Mouse (Mus musculus): ENCODE measurements around the gene Lnpk.

Gene Lnpk

DNA sequence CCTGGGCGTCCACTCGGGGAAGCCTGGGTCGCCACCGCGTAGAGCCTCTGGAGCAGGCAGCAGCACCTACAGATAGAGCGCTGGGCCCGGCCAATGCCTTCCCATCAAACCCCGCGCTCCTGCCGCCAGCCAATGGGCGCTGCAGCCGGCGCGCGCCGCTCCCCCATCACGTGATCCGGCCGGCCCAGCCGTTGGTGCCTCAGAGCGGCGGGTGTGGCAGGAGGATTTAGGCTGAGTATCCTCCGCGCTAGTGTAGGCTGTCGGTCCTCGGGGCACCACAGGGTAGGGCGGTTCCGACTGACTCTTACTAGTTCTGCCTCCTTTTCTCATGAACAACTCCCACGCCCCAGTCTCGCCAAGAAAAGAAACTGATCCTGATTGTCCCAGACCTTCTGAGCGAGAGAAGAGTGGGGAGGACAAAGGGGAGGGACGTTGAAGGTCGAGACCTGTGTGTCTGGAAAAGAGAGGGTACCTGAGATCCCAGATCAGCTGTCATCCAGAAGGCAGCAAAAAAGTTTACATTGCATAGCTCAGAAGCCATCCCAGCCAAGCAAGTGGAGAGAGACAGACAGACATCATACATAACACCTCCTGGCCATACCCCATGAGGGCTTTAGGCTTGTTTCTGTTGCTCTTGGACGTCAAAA lies at the start of gene Lnpk:
Gene Lnpk, minus strand, starts transcription at position 593 of the 647 bp plus-strand sequence.
- peak; percentile 69 to 92 for DNase-seq (ENCODE audit: low spot score in 2 of 2)

DNA sequence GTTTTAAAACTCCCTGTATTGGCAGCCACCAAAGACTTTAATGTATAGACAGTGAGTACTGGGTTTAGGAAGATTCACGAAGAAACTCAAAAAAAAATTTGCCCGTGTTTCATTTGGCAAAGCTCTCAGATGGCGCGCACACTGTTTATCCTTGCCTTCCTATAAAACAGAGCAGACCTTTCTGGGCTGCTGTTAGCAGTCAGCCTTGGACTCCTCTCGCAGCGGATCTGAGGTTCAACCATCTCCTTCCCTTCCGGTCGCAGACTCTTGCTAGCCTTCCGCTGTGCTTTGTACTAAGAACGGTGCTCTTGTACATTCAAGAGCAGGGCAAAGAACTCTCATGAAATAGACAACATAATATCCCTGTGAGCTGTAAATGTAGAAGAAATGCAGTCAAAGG lies 41.1 kb upstream of the Lnpk start:
- no peak for DNase-seq (ENCODE audit: low spot score in 2 of 2)

DNA sequence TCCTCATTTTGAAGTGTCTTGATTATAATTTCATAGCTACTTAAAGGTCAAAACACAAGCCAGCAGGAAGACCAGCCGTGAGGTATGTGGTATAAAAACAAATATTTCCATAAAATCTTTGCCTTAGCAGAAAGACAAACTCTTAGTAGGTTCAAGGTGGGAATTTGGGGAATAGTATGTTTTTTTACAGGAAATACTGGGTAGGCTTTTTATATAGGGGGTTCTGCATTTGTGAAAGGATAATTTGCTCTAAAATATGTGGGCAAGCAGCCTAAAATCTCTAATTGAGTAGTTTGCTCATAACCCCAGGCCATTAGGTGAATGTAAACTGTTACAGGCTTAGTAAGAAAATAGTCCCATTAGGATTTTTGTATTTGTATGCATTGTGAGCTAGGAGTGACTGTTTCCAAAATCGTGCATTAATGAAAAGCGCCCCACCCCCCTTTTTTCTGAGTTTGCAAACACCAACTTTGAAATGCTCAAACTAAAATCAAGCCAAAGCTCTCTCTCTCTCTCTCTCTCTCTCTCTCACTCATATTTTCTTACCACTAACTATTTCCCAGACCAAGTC lies 40.5 kb upstream of the Lnpk start:
- DNase-seq (ENCODE audit: low spot score in 2 of 2), result no peak

DNA sequence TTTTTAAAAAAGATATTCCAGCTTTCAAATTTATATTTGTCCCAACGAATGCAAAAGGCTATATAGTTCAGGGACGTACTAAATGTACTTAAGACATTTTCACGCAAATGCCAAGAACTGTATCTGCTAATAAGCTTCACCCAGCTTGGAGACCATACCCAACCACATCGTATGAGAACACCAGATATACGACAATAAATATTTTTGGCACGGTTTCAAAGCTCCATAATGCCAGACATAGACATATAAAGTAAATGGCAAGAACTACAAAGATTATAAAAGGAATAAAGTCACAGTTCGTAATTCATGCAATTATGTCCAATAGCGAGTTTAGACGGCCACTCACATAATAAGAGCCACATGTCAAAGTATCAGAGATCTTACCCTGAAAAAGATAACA lies 38.5 kb upstream of the Lnpk start:
- no peak for DNase-seq (ENCODE audit: low spot score in 2 of 2)

DNA sequence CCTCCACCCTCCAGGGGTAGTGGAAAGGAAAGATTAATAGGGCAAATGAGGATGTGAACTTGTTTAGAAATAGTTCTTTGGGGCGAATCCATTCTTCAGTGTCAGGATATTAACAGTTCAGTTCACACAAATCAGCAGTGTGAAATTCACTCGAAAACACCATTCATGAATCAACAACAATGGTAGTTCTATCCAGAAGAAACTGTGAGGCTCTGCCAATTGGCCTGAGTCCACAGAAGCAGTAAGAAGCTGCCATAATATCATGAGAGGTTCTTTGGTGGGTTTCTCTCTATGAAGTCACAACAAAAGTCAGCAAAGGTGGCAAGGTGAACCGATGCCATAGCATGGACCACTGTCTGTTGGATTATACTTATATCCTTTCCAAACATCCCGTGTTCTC lies 32.2 kb upstream of the Lnpk start:
- DNase-seq (ENCODE audit: low spot score in 2 of 2), result no peak

DNA sequence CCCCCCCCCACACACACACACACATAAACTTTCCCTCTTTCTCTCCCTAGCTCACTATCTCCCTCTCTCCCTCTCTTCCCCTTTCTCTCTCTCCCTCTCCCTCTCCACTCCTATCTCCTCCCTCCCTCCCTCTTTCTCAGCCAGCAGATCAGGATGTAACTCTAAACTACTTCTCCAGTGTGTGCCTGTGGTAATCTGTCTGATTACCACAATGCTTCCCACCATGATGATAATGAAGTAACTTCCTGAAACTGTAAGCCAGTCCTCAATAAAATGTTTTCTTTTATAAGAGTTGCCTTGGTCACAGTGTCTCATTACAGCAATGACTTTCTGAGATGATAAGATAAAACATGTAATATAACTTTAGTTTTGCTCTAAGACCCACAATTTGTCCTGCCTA lies 30.1 kb upstream of the Lnpk start:
- DNase-seq (ENCODE audit: low spot score in 2 of 2), result no peak

DNA sequence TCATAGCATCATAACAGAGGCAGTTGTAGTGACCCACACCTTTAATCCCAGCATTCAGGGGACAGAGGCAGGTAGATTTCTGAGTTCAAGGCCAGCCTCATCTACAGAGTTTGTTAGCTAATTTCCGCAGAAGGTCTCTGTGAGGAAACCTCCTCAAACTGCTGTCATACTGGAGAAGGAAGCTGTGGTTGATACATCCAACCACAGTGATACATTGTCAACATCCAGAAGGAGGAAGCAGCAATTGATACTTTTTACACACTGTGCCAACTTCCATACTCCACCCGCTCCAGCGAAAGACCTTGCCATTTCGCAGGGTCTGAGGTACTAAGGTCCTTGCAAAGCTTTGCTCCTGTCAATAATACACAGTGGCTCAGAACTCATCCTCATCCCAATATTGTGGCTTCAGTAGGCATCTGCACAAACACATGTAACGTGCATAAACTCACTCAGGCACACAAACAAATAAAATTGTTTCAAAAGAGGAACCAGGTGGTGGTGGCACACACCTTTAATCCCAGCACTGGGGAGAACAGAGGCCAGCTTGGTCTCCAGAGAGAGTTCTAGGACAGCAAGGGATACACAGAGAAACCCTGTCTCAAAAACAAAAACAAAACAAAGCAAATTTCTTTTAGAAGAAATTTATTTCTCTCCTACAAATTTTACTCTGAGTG lies 27.0 kb upstream of the Lnpk start:
- DNase-seq (ENCODE audit: low spot score in 2 of 2), result no peak

DNA sequence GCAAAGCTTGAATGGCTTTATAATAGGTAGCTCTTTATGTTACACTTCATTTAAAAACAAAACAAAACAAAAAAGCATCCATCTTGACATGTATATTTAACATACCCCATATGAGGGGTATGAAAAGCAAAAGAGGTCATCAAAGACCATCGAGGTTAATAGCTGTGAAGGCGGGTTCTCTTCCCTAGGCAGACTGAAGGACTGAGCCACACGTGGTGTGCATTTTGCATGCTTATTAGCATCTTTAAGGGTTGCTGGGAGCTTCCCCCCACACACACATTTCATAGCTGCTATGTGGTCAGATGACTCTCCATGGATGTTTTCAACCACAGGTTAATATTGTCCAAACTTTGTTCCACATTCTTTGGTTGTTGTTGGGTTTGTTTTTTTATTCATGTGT lies 24.8 kb upstream of the Lnpk start:
- DNase-seq (ENCODE audit: low spot score in 2 of 2), result no peak

DNA sequence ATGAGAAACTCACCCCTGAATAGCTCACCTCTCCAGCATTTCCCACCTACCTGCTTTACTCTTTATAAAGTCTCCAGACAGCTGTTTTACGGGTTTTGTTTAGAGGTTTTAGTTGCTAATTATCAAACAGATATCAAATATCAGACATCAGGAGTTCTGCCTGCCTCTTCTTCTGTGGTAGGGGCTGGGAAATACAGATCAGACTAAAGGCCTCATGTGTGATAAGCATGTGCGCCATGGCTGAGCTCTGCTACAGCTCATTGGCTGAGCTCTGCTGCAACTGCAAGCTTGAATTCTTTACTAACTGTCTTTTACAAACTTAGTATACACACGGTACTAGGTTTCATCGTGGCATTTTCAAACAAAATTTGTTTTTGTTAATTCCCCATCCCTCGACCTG lies 23.2 kb upstream of the Lnpk start:
- DNase-seq (ENCODE audit: low spot score in 2 of 2), result no peak

DNA sequence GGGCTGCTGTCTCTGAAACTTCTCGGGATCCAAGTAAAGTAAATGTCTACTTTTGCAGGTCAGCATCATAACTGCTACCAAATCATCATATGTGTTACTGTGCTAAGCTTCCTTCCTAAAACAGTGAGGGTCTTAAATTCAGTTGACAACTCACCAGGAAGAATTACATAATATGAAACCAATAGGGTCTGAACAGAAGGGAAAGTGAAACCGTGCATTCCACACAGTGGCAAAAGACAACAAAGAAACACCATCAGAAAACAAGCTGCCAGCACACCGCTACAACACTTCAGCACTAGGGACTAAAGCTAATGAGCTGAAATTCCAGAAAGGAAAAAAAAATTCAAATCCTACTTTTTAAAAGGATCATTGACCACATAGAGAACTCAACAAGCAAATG lies 17.9 kb upstream of the Lnpk start:
- DNase-seq (ENCODE audit: low spot score in 2 of 2), result no peak

DNA sequence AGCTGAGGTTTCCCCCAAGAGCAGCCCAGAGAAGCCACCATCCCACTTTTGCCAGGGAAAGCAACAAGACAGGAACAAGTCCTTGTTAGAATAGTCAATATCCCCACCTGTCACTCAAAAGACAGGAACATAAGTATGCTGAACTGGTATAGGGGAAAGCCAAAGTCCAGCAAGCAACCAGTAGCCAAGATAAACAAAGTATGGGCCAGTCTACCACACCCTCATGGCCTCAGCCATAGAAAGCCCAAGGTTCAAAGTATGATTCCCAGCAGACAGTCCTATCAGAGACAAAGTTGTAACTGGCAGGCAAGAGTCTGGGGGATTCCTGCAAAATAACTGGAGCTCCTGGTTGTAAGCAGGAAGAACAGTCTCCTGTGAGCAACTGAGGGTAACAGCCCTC lies 16.9 kb upstream of the Lnpk start:
- DNase-seq (ENCODE audit: low spot score in 2 of 2), result no peak

DNA sequence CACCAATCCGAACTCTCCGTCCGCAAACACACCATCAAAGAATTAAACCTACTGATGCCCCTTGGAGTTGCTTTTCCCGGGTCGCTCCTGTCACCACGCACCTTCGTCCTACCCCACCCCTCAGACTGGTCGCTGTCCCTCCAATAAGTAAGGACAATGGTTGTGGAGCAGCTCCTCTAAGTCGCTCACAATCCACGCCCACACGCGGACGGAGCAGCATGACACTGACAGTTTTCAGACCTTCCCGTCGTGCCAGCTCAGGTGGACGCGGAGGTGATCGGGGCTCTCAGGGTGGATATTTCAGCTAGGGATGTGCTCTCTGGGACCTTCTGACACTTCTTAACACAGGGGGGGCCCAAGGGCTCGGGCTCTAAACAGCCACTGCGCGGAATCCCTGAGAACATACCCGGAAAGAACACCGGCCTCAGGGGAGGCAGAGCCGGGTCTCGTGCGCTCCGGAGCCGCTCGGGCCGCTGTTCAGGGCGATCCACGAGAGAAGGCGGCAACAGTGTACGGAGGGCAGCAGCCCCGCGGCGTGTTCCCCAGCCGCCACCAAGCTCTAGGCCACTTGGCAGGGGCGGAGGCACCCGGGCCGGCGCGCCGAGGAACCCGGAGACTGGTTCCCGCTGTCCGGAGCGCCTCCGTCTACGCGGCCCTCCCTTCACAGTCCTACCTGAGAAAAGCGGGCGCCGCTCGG lies 941 bp downstream of the Lnpk start:
- DNase-seq (ENCODE audit: low spot score in 2 of 2), result peak; percentile 4 to 19

DNA sequence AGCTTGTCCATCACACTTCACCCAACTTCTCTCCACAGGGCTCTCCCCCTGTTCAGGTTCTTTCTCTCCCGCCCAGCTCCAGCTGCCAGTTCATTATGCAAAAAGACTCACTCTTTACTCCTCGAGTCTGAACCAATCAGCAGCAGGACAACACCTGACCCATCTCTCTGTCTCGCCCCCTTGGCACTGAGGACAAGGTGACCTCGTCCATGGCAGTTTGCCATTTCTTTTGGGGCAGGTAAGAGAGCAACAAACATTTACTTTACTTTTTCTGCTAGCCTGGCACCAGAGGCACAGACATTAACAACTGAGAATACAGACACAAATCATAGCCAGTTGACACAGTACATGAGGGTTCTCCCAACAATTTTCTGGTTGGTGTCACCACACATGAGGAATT lies 8.8 kb downstream of the Lnpk start:
- no peak for DNase-seq (ENCODE audit: low spot score in 2 of 2)

DNA sequence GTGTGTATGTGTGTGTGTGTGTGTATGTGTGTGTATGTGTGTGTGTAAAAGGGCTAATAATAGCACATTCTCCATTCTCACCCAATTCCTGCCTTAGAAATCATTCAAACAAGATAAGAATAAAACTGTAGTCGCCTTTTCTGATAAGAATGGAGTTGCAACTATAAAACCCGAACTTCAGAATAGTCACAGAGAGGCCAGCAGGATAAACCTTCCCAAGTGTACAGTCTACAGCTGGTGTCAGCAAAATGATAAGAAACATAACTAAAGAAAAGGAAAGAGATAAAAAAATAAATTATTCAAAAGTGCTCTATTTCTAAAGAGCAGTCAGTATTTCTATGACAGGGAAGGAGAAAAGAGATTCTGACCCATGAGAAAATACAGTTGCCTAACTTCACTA lies 19.4 kb downstream of the Lnpk start:
- DNase-seq (ENCODE audit: low spot score in 2 of 2), result no peak

DNA sequence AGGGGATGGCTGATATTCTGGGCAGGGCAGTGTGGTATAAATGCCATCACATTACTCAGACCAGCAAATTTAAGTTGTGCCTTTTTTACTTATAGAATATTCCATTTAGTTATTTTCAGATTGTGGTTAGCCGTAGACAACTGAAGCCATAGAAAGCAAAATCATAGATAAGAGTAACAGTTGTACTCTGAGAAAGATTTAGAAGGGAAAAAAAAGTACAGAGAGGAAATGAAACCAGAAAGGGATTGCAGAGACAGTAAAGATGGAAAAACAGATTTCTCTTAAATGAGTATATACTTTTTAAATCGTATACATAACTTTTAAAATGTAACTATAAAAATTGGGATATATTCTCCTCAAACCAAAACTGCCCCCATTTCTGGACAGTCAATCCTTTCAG lies 20.1 kb downstream of the Lnpk start:
- DNase-seq (ENCODE audit: low spot score in 2 of 2), result no peak

DNA sequence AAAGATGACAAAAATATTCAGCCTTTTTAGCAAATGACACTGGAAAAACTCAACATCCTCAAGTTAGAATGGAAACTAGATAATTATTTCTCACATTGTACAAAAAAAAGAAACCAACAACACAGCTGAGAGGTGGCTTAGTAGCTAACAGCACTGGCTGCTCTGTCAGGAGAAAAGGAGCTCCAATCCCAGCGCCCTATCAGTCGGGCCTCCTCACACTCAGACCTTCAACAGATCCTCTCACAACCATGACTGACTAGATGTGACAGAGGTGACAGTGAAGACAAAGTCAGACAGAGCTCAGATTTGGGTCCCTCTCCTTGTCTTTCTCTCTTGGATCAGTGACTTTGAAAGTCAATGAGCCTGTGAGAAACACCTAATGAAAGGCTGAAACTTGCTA lies 21.8 kb downstream of the Lnpk start:
- DNase-seq (ENCODE audit: low spot score in 2 of 2), result no peak

DNA sequence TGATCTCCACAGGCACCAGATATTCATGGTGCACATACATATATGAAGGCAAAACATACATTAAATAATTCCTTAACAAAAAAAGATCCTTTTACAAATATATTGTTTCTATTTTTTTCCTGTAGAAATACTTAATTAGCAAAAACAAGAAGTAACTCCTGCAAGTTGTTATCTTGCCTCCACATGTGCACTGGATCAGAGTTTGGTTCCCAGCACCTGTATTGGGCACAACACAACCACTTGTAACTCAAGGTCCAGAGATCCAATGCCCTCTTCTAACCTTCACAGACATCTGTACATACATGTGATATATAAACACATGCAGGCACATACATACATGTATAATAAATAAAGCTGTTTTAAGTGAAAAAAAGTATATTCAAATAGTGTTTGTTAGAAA lies 27.3 kb downstream of the Lnpk start:
- DNase-seq (ENCODE audit: low spot score in 2 of 2), result no peak

DNA sequence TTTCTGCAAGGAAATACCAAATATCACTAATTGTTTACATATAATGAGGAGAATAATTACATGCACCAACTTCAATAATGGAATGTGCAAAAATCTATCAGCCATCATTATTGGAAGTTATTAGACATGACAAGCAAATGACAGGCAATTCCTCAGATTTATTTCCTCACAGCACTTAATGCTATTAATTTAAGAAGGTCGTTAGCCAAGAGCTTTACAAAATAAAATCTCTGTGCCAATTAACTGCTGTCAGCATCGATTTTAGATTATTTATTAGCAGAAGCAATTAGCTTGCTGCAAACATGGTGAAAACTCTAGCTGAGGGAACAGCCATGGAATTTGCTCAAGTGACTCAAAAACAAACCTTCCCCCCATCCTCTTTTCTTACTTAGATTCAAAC lies 30.9 kb downstream of the Lnpk start:
- no peak for DNase-seq (ENCODE audit: low spot score in 2 of 2)

DNA sequence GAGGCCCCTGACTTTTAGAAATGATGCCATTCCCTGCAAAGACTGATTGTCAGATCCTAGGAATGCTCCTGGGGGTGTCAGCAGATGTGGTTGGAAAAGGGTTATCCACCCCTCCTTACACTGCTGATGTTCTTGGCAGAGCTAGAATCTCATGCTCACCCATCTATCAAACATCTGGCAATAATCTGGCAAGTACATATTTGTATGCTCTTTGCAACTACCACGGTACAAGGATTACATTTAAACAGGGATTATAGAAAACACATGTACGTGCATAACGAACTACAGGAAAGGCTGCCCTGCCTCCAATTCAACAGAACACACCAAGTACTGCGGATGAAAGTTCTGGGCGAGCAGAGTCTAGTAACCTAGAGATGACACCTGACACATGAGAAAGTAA lies 70.9 kb downstream of the Lnpk start:
- no peak for DNase-seq (ENCODE audit: low spot score in 2 of 2)

DNA sequence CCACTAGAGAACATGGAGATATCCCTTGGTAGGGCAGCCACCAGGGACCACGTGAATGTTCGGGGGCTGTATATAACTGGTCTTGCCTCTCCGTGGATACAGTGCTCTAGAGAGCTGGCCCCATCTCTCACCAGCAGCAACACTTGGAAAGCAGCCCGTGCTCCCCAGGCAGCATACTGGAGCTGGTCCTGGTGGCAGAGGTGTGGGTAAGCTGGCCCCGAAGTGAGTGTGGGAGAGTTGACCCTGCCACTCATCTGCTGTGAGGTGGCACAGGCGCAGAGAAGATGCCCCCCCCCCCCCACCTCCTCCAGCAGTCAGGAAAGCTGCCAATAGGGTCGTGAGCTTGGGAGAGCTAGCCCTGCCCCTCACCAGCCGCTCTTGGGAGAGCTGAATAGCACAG lies 72.8 kb downstream of the Lnpk start:
- no peak for DNase-seq (ENCODE audit: low spot score in 2 of 2)

DNA sequence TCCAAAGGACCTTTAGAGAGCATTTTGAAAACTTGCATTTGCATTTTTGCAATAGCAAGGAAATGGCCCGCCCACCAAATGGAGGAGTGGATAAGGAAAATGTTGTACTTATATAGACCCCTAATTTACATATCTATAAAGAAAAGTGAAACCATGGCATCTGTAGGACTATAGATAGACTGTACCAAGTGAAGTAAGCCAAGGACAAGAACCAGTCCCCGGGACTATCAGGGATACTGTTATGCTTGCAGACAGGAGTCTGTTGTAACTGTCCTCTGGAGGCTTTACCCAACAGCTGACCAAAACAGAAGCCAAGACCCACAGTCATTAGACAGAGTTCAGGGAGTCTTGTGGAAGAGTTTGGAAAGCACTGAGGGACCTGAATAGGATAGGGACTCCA lies 78.9 kb downstream of the Lnpk start:
- DNase-seq (ENCODE audit: low spot score in 2 of 2), result no peak

DNA sequence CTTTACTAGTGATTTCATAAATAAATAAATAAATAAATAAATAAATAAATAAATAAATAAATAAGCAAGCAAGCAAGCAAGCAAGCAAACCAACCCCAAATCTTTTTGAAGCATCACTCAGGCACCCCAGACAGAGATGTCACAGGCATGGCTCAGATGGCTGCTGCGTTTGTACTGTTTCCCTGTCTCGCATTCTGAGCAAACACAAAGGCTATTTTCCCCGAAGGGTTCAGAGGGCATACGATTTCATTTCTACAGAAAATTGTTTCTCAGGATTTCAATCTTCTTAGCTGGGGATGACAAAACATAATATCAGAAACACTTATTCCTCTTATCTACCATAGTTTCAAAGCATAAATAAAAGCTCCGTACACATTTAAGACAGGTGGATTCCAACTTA lies 81.4 kb downstream of the Lnpk start:
- DNase-seq (ENCODE audit: low spot score in 2 of 2), result no peak

DNA sequence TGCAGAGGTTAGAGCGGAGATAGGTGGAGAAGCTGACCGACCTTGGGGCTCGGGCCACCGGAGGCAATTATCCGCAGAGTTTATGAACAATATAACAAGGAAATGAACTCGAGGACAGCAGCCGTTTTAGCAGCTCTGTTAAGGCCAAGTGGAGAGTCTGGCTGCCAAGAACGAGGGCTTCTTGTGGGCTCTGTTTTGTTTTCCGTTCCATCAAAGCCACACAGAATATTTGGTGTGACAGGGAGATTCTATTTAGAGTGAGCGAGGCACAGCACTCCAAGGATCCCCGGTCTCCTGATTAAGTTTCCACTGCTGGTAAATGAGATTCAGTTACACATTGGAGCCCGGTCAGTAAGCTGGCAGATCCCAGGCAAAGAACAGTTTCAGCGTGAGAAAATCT lies 87.8 kb downstream of the Lnpk start:
- DNase-seq (ENCODE audit: low spot score in 2 of 2), result no peak

All from left cerebral cortex, adult 9 months (tissue).